Mouse (Mus musculus) CH12.LX (cell line): ENCODE results near the gene Ccdc74a. TPM values are rescaled to one million over a fixed set of nuclear protein-coding genes. Genes with fewer than 3 reads are reported as not detected.

Experiments
- DNase-seq: peaks from one replicate; pipeline ENCODE4 v3.0.0-alpha.2; 2013; ENCODE audit errors: extremely low read depth
- H3K27ac ChIP-seq: 2 replicates; pipeline ENCODE4 v1.5.1; 2012; ENCODE audit warnings: low read depth, mild to moderate bottlenecking, control low read depth, moderate library complexity; ENCODE audit not compliant: insufficient read depth
- H3K27me3 ChIP-seq: replicated peaks from 2 replicates; pipeline ENCODE3; 2012; ENCODE audit warnings: inconsistent platforms
- H3K36me3 ChIP-seq, 2 experiments: replicated peaks in 1 of 2; 2 replicates each; pipeline versions ENCODE3 to v1.6.1; 2012; ENCODE audit warnings: inconsistent platforms in 1 of 2, low read length in 1 of 2, mild to moderate bottlenecking in 1 of 2, mixed read lengths in 1 of 2, moderate library complexity in 1 of 2; ENCODE audit not compliant: control insufficient read depth in 1 of 2, insufficient read depth in 1 of 2
- H3K4me1 ChIP-seq, 2 experiments: 2 replicates each; pipeline ENCODE4 v1.6.1; 2012; ENCODE audit warnings: inconsistent platforms in 1 of 2, moderate library complexity in 1 of 2; ENCODE audit not compliant: insufficient read depth in 2 of 2, control insufficient read depth in 1 of 2
- H3K4me2 ChIP-seq: 2 replicates; pipeline ENCODE4 v1.6.1; 2012; ENCODE audit warnings: low read depth, mild to moderate bottlenecking, control low read depth; ENCODE audit not compliant: poor library complexity, insufficient read depth, severe bottlenecking
- H3K4me3 ChIP-seq, 3 experiments: fragments of 150-350 bp in 1 of 3; sonication (generic) in 1 of 3; replicated peaks in 1 of 3; 2 replicates each; pipeline versions ENCODE3 to v1.5.1; 2011 to 2012; ENCODE audit warnings: low read depth in 2 of 3, low read length in 2 of 3, mild to moderate bottlenecking in 2 of 3, moderate library complexity in 2 of 3, control low read depth in 1 of 3, improper control_type of control experiment in 1 of 3, inconsistent platforms in 1 of 3, mixed read lengths in 1 of 3; ENCODE audit not compliant: poor library complexity in 1 of 3
- H3K79me2 ChIP-seq: replicated peaks from 2 replicates; pipeline ENCODE4 v1.6.1; 2012; ENCODE audit warnings: mild to moderate bottlenecking, moderate library complexity; ENCODE audit not compliant: control insufficient read depth, poor library complexity, insufficient read depth, severe bottlenecking; ENCODE audit errors: extremely low read depth
- H3K9ac ChIP-seq: 2 replicates; pipeline ENCODE4 v1.6.1; 2012; ENCODE audit warnings: low read depth, mild to moderate bottlenecking, control low read depth, moderate library complexity; ENCODE audit not compliant: insufficient read depth
- H3K9me3 ChIP-seq: replicated peaks from 2 replicates; pipeline ENCODE3; 2012; ENCODE audit warnings: low read length, inconsistent platforms, mixed read lengths
- BHLHE40 ChIP-seq: IDR thresholded peaks from 2 replicates; pipeline ENCODE4 v1.6.1; 2011; ENCODE audit warnings: mild to moderate bottlenecking, low read depth, low read length, improper control_type of control experiment
- CHD2 ChIP-seq: IDR thresholded peaks from 2 replicates; pipeline ENCODE4 v1.6.1; 2011; ENCODE audit warnings: low read length, improper control_type of control experiment
- IRF4 ChIP-seq: IDR thresholded peaks from 2 replicates; pipeline ENCODE4 v1.6.1; 2014; ENCODE audit warnings: low read depth, mild to moderate bottlenecking, inconsistent platforms, low read length, improper control_type of control experiment
- JUN ChIP-seq: IDR thresholded peaks from 2 replicates; pipeline ENCODE4 v1.6.1; 2011; ENCODE audit warnings: low read depth, mild to moderate bottlenecking, low read length, improper control_type of control experiment, moderate library complexity; ENCODE audit not compliant: insufficient read depth
- JUND ChIP-seq: conservative IDR thresholded peaks from 2 replicates; pipeline ENCODE4 v1.6.1; 2011; ENCODE audit warnings: low read depth, low read length, improper control_type of control experiment
- MAX ChIP-seq: IDR thresholded peaks from 2 replicates; pipeline ENCODE4 v1.6.1; 2011; ENCODE audit warnings: low read length, improper control_type of control experiment
- MYC ChIP-seq: IDR thresholded peaks from 2 replicates; pipeline ENCODE4 v1.6.1; 2011; ENCODE audit warnings: low read depth, mild to moderate bottlenecking, improper control_type of control experiment, low read length
- NELFE ChIP-seq: IDR thresholded peaks from 2 replicates; pipeline ENCODE4 v1.6.1; 2011; ENCODE audit warnings: low read depth, low read length, improper control_type of control experiment
- PAX5 ChIP-seq: IDR thresholded peaks from 2 replicates; pipeline ENCODE4 v1.6.1; 2012; ENCODE audit warnings: low read length, inconsistent platforms, mixed read lengths
- RAD21 ChIP-seq: IDR thresholded peaks from 2 replicates; pipeline ENCODE4 v1.6.1; 2011; ENCODE audit warnings: low read depth, mild to moderate bottlenecking, low read length, improper control_type of control experiment, moderate library complexity
- RCOR1 ChIP-seq: conservative IDR thresholded peaks from 2 replicates; pipeline ENCODE4 v1.6.1; 2012; ENCODE audit warnings: low read depth, mild to moderate bottlenecking, inconsistent platforms, low read length, improper control_type of control experiment
- SIN3A ChIP-seq: IDR thresholded peaks from 2 replicates; pipeline ENCODE4 v1.6.1; 2012; ENCODE audit warnings: low read length, improper control_type of control experiment, inconsistent platforms
- SMC3 ChIP-seq: IDR thresholded peaks from 2 replicates; pipeline ENCODE4 v1.6.1; 2011; ENCODE audit warnings: low read depth, low read length, improper control_type of control experiment
- TBP ChIP-seq: conservative IDR thresholded peaks from 2 replicates; pipeline ENCODE4 v1.6.1; 2011; ENCODE audit warnings: low read depth, low read length, improper control_type of control experiment
- TCF12 ChIP-seq: IDR thresholded peaks from 2 replicates; pipeline ENCODE4 v1.6.1; 2014; ENCODE audit warnings: low read depth, mild to moderate bottlenecking, inconsistent platforms, low read length, improper control_type of control experiment
- UBTF ChIP-seq: IDR thresholded peaks from 2 replicates; pipeline ENCODE4 v1.6.1; 2012; ENCODE audit warnings: low read depth, mild to moderate bottlenecking, inconsistent platforms, low read length, improper control_type of control experiment, moderate library complexity
- USF1 ChIP-seq: IDR thresholded peaks from 2 replicates; pipeline ENCODE4 v1.6.1; 2014; ENCODE audit warnings: low read depth, mild to moderate bottlenecking, inconsistent platforms, low read length, improper control_type of control experiment
- ZC3H11A ChIP-seq: IDR thresholded peaks from 2 replicates; pipeline ENCODE4 v1.6.1; 2012; ENCODE audit warnings: low read depth, mild to moderate bottlenecking, inconsistent platforms, low read length, improper control_type of control experiment
- ZKSCAN1 ChIP-seq: IDR thresholded peaks from 2 replicates; pipeline ENCODE4 v1.6.1; 2012; ENCODE audit warnings: low read depth, inconsistent platforms, low read length, improper control_type of control experiment, borderline replicate concordance
- dilution Hi-C: fragments of 300-500 bp; cut with MboI; formaldehyde crosslinking; loops from 2 replicates; pipeline ENCODE4 v1.14.3; 2020; ENCODE audit warnings: low sequenced_read_pairs; ENCODE audit not compliant: extremely low pct_unique_long_range_greater_than_20kb, extremely low pct_ligation_motif_present
- in situ Hi-C: fragments of 300-500 bp; cut with MboI; formaldehyde crosslinking; loops from 3 replicates; pipeline ENCODE4 v1.14.3; 2019; ENCODE audit warnings: low sequenced_read_pairs, low pct_ligation_motif_present, low pct_unique_long_range_greater_than_20kb, mixed read lengths
- polyA plus RNA-seq: library from polyadenylated mRNA; unstranded; fragments of >175 nt; gene quantifications from 2 replicates; pipeline ENCODE4 v1.2.1, GENCODE M21; 2012; ENCODE audit warnings: low read depth; ENCODE audit not compliant: insufficient read length
- total RNA-seq, 2 experiments: library from RNA; depleted of rRNA; stranded (reverse); fragments of 300-350 nt in 1 of 2; fragments of >200 nt in 1 of 2; gene quantifications; 2 replicates each; pipeline ENCODE4 v1.2.3; 2012 to 2014

The Ccdc74a gene
- total and polyA plus RNA-seq, 3 experiments: 2.0 TPM; not detected in 2

GRCm38 (mm10) chr16:17656212-17656871 is 10.1 kb downstream of the Ccdc74a start:
- H3K27me3 ChIP-seq: no peaks in the 10 kb centered on the region
- DNase-seq: no peak
- H3K9ac ChIP-seq: no peak overlapping the region
- H3K36me3 ChIP-seq: peaks cover 85 to 92% of the 10 kb centered on the region in 2 experiments
- no peaks in the 10 kb centered on the region for H3K9me3 ChIP-seq
- H3K27ac ChIP-seq: no peak overlapping the region
- TF ChIP-seq ZKSCAN1 (no peak), RAD21 (no peak), SIN3A (no peak), SMC3 (no peak)
- dilution Hi-C loops: no loop called here
- no peaks in the 10 kb centered on the region for H3K79me2 ChIP-seq
- no peak overlapping the region for H3K4me3 ChIP-seq
- in situ Hi-C loops: no loop called here
- peaks cover 0 to 3% of the 10 kb centered on the region in 2 experiments; a peak in 1 of 4 replicates for H3K4me1 ChIP-seq
- no peak overlapping the region for H3K4me2 ChIP-seq

GRCm38 (mm10) chr16:17665568-17665967 is 19.3 kb downstream of the Ccdc74a start:
- no peak overlapping the region for H3K9ac ChIP-seq
- H3K36me3 ChIP-seq: peaks cover 63 to 96% of the 10 kb centered on the region in 2 experiments
- H3K27ac ChIP-seq: no peak overlapping the region
- H3K9me3 ChIP-seq: no peaks in the 10 kb centered on the region
- no peak for DNase-seq
- in situ Hi-C loops (loop anchor here (5.0 kb wide), 1 partner anchor 43 kb away; no protein-coding TSS in a partner anchor), dilution Hi-C loops (no loop called here)
- no peaks in the 10 kb centered on the region for H3K79me2 ChIP-seq
- no peaks in the 10 kb centered on the region for H3K4me1 ChIP-seq
- H3K4me3 ChIP-seq: no peak overlapping the region
- H3K27me3 ChIP-seq: no peaks in the 10 kb centered on the region
- no peak overlapping the region for H3K4me2 ChIP-seq
- TF ChIP-seq SMC3 (no peak), RCOR1 (no peak), JUND (no peak), MAX (no peak), USF1 (no peak), UBTF (no peak), CHD2 (no peak), MYC (no peak), TCF12 (no peak), NELFE (no peak), IRF4 (no peak), ZC3H11A (no peak), JUN (no peak), TBP (no peak), RAD21 (no peak), PAX5 (no peak), BHLHE40 (no peak)
